Mouse (Mus musculus) heart, postnatal 0 days (tissue): ENCODE measurements around the gene Fam107b. TPM values are rescaled to one million over a fixed set of nuclear protein-coding genes. Genes with fewer than 3 reads are reported as not detected.

Experiments used
- ATAC-seq: fragments of 200-750 bp; cut with Nextera tagmentation; 2 replicates; pipeline ENCODE4 v1.8.0; 2017; ENCODE audit warnings: low read depth, moderate number of reproducible peaks, moderate library complexity; ENCODE audit not compliant: insufficient read depth
- DNase-seq: peaks from one replicate; pipeline ENCODE4 v3.0.0-alpha.2; 2016; ENCODE audit warnings: low spot score
- H3K27ac ChIP-seq: fragments of 300-500 bp; sonication (generic); 2 replicates; pipeline ENCODE4 v1.5.1; 2014; ENCODE audit warnings: low read depth, mild to moderate bottlenecking
- H3K27me3 ChIP-seq: fragments of 300-500 bp; sonication (generic); 2 replicates; pipeline ENCODE4 v1.6.1; 2014; ENCODE audit warnings: low read length, mixed read lengths; ENCODE audit not compliant: control insufficient read depth, insufficient read depth
- H3K36me3 ChIP-seq: fragments of 300-500 bp; sonication (generic); replicated peaks from 2 replicates; pipeline ENCODE4 v1.6.1; 2014; ENCODE audit warnings: low read length, mixed read lengths; ENCODE audit not compliant: control insufficient read depth, insufficient read depth
- H3K4me1 ChIP-seq: fragments of 300-500 bp; sonication (generic); 2 replicates; pipeline ENCODE4 v1.6.1; 2014; ENCODE audit warnings: antibody characterized with exemption; ENCODE audit not compliant: control insufficient read depth, insufficient read depth
- H3K4me2 ChIP-seq: fragments of 300-500 bp; sonication (generic); 2 replicates; pipeline ENCODE4 v1.6.1; 2014; ENCODE audit warnings: low read depth, mild to moderate bottlenecking, low read length, moderate library complexity
- H3K4me3 ChIP-seq: fragments of 300-500 bp; sonication (generic); 2 replicates; pipeline ENCODE4 v1.5.1; 2014; ENCODE audit warnings: low read depth, low read length
- H3K9ac ChIP-seq: fragments of 300-500 bp; sonication (generic); replicated peaks from 2 replicates; pipeline ENCODE4 v1.6.1; 2014; ENCODE audit warnings: low read depth, low read length, mixed read lengths
- H3K9me3 ChIP-seq: fragments of 300-500 bp; sonication (generic); replicated peaks from 2 replicates; pipeline ENCODE4 v1.6.1; 2016; ENCODE audit warnings: low read length; ENCODE audit not compliant: control insufficient read depth
- CTCF ChIP-seq: IDR thresholded peaks from 2 replicates; pipeline ENCODE4 v1.5.1; 2016; ENCODE audit warnings: antibody characterized with exemption, control low read depth, low read depth
- EP300 ChIP-seq: IDR thresholded peaks from 2 replicates; pipeline ENCODE4 v1.6.1; 2016; ENCODE audit warnings: antibody characterized with exemption, low read depth
- WGBS: fragments of 180-500 bp; shearing (Covaris S2); extraction: QIAGEN DNeasy Blood & Tissue Kit; methylation state at CpG from one replicate; pipeline ENCODE4 v1.1.7; 2014; 5-methylcytosine and 5-hydroxymethylcytosine counted together
- polyA plus RNA-seq: library from polyadenylated mRNA; unstranded; fragments of >200 nt; fragmentation: Nextera tagmentation; extraction: Ambion mirVana; gene quantifications from 2 replicates; pipeline ENCODE4 v1.2.1, GENCODE M21; 2015
- total RNA-seq: library from RNA; depleted of rRNA; stranded (reverse); fragments of >200 nt; gene quantifications from 2 replicates; pipeline ENCODE4 v1.2.3, GENCODE M21; 2014; ENCODE audit warnings: low replicate concordance

Gene Fam107b
- total and polyA plus RNA-seq, 2 experiments from 2014 or later: 9.2 to 18.5 TPM

GRCm38 (mm10) chr2:3721974-3722373 is 151.7 kb downstream of the Fam107b start:
- no peak for TF ChIP-seq EP300
- no peak for TF ChIP-seq CTCF
- DNase-seq: no peak
- H3K27ac ChIP-seq: no peak overlapping the region
- WGBS: 24% methylated on average over 6 of the region's 6 CpGs
- no peak overlapping the region for H3K9ac ChIP-seq
- H3K9me3 ChIP-seq: no peaks in the 10 kb centered on the region
- no peak overlapping the region for H3K4me2 ChIP-seq
- H3K4me1 ChIP-seq: peaks cover 24% of the 10 kb centered on the region
- H3K27me3 ChIP-seq: no peaks in the 10 kb centered on the region
- no peaks in the 10 kb centered on the region for H3K36me3 ChIP-seq
- H3K4me3 ChIP-seq: no peak overlapping the region
- no peak for ATAC-seq

- H3K27ac ChIP-seq: no peak overlapping the region
- no peak overlapping the region for H3K4me2 ChIP-seq
- WGBS: 78% methylated on average over 8 of the region's 8 CpGs
- H3K9me3 ChIP-seq: no peaks in the 10 kb centered on the region
- H3K4me1 ChIP-seq: peaks cover 27% of the 10 kb centered on the region
- DNase-seq: no peak
- H3K36me3 ChIP-seq: no peaks in the 10 kb centered on the region
- no peak overlapping the region for H3K4me3 ChIP-seq
- no peak for ATAC-seq
- no peaks in the 10 kb centered on the region for H3K27me3 ChIP-seq
- H3K9ac ChIP-seq: no peak overlapping the region
- TF ChIP-seq CTCF: no peak
Measured at GRCm38 (mm10) chr2:3723391-3724106, 153.3 kb downstream of the Fam107b start.

- H3K4me1 ChIP-seq: peaks cover 43% of the 10 kb centered on the region
- TF ChIP-seq CTCF (no peak), EP300 (no peak)
- H3K27ac ChIP-seq: peak overlapping the region; percentile 70
- no peaks in the 10 kb centered on the region for H3K27me3 ChIP-seq
- H3K4me2 ChIP-seq: peak overlapping the region; percentile 44
- H3K36me3 ChIP-seq: no peaks in the 10 kb centered on the region
- DNase-seq (peak; percentile 73), ATAC-seq (peak; percentile 85)
- no peaks in the 10 kb centered on the region for H3K9me3 ChIP-seq
- peak overlapping the region; percentile 22; the same call in 1 of the 2 replicates for H3K9ac ChIP-seq
- WGBS: 40% methylated on average over 13 of the region's 13 CpGs
- no peak overlapping the region for H3K4me3 ChIP-seq
Measured at GRCm38 (mm10) chr2:3726501-3727078, 156.3 kb downstream of the Fam107b start.

- H3K4me3 ChIP-seq: no peak overlapping the region
- no peak overlapping the region for H3K4me2 ChIP-seq
- peak overlapping the region; percentile 70 for H3K27ac ChIP-seq
- ATAC-seq (peak; percentile 52), DNase-seq (no peak)
- H3K9ac ChIP-seq: no peak overlapping the region
- TF ChIP-seq CTCF (no peak), EP300 (no peak)
- WGBS: 40% methylated on average over 5 of the region's 5 CpGs
- no peaks in the 10 kb centered on the region for H3K36me3 ChIP-seq
- H3K9me3 ChIP-seq: no peaks in the 10 kb centered on the region
- H3K27me3 ChIP-seq: no peaks in the 10 kb centered on the region
- peaks cover 44% of the 10 kb centered on the region for H3K4me1 ChIP-seq
Measured at GRCm38 (mm10) chr2:3727225-3727930, 157.1 kb downstream of the Fam107b start.

DNA sequence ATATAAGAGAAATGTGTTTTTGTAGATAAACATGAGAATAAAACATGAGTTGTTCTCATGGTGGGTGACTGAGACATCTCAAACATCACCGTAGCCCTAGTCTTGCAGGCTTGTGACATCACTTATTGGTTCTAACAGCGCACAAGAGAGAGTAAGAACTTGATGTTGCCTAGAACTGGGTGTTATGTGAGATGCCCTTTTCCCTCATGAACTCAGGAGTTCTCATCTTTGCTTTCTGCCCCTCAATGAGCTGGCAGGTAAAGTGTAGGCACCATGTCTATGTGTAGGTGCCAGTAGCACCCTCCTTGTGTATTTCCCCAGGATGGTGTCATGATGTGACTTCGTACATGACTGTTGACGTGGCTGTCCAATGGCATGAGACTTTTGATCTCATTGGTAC is 157.8 kb downstream of the Fam107b start:
- Histone ChIP-seq H3K27ac (no peak overlapping the region), H3K4me3 (no peak overlapping the region), H3K27me3 (no peaks in the 10 kb centered on the region), H3K4me2 (no peak overlapping the region), H3K9me3 (no peaks in the 10 kb centered on the region), H3K9ac (no peak overlapping the region), H3K4me1 (peaks cover 47% of the 10 kb centered on the region), H3K36me3 (no peaks in the 10 kb centered on the region)
- ATAC-seq (no peak), DNase-seq (no peak)
- WGBS: 94% methylated on average over 4 of the region's 4 CpGs
- no peak for TF ChIP-seq EP300
- TF ChIP-seq CTCF: no peak
